Comparison of ENCODE assay signal across 20 mouse cellular contexts in the genomic region with DNA sequence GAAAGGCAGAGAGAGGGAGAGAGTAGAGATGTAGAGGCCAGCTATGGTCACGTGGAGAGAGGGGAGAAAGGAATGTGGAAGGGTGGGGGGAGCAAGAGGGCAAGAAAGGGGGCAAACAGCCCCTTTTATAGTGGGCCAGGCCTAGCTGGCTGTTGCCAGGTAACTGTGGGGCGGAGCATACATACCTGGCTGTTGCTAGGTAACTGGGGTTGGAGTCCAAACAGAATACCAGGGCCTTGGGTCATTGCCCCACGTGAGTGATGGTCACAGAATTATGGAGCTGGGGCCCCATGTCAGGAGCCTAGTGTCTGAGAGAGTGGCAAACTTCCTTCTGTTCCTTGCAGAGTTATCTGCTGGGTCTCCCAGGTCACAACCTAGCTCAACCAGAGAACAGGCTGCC.
A peak's percentile ranks its signal among the peaks of the same experiment; 100 is the strongest.
DNase-seq lines count a peak whose midpoint lies in the region; ATAC-seq and TF ChIP-seq lines count a peak whose summit lies in the region.
"Had no signal": no experiment of that assay in that cellular context is flagged by ENCODE, and none has a peak within 500 bp of the region (broad histone marks: within the 10 kb centered on the region; RNA-seq: fewer than 3 reads in every experiment).

No protein-coding gene starts in this region.

- DNase-seq in kidney, adult 2 months, result peak; percentile 11
- DNase-seq in kidney, adult 8-10 months, result no peak
- no peak for DNase-seq in midbrain, embryonic 10.5 days (ENCODE audit: low spot score)
- DNase-seq in midbrain, embryonic 11.5 days (ENCODE audit: low spot score, missing footprints), result no peak
- DNase-seq in kidney, postnatal 36 days, result peak; percentile 16 to 17
- peak; percentile 3 for DNase-seq in yolk sac, embryonic 10.5 days (ENCODE audit: low spot score)
- DNase-seq in MN1 (ENCODE audit: low spot score), result no peak
- no peak for DNase-seq in frontal cortex, postnatal 10 days (ENCODE audit: low spot score in 2 of 2)
- DNase-seq: heart, postnatal 14 days; liver, embryonic 13.5 days; lung, postnatal 10 days; right cerebral cortex, postnatal 25 days had no signal

- no peak for TF ChIP-seq CTCF in kidney, adult 2 months (conservative IDR thresholded peaks at IDR 0.05; ENCODE audit: insufficient read depth, insufficient read length, low read depth, low read length)

- H3K36me3 ChIP-seq in kidney, adult 2 months (ENCODE audit: control insufficient read depth, insufficient read depth, low read length), result no peaks in the 10 kb centered on the region
- no peaks in the 10 kb centered on the region for H3K36me3 ChIP-seq in midbrain, embryonic 10.5 days
- H3K36me3 ChIP-seq in midbrain, embryonic 11.5 days (ENCODE audit: control insufficient read depth, insufficient read depth, low read length), result no peaks in the 10 kb centered on the region
- H3K36me3 ChIP-seq: forebrain, embryonic 15.5 days; limb, embryonic 10.5 days; liver, embryonic 13.5 days; midbrain, embryonic 12.5 days; neural tube, embryonic 13.5 days had no signal

- H3K9me3 ChIP-seq in midbrain, embryonic 10.5 days (replicated peaks), result no peaks in the 10 kb centered on the region
- H3K9me3 ChIP-seq in midbrain, embryonic 11.5 days (ENCODE audit: control insufficient read depth, low read length), result no peaks in the 10 kb centered on the region
- H3K9me3 ChIP-seq: forebrain, embryonic 15.5 days; limb, embryonic 10.5 days; liver, embryonic 13.5 days; midbrain, embryonic 12.5 days; neural tube, embryonic 13.5 days had no signal

- H3K27ac ChIP-seq in kidney, adult 2 months (ENCODE audit: insufficient read depth, low read depth, low read length), result no peak overlapping the region
- H3K27ac ChIP-seq in midbrain, embryonic 10.5 days (replicated peaks), result 0 out of 2 replicates have a peak overlapping the region, but pooled peaks have one; percentile 65
- no peak overlapping the region for H3K27ac ChIP-seq in midbrain, embryonic 11.5 days (ENCODE audit: low read depth, low read length)
- H3K27ac ChIP-seq: forebrain, embryonic 15.5 days; hindbrain, embryonic 14.5 days; layer of hippocampus, adult 2 months; left cerebral cortex, adult 2 months; limb, embryonic 10.5 days; liver, embryonic 13.5 days; midbrain, embryonic 12.5 days; neural tube, embryonic 13.5 days had no signal

- WGBS in kidney, adult 2 months, result 56% methylated on average over 3 of the region's 3 CpGs
- WGBS in midbrain, embryonic 10.5 days, result 41% methylated on average over 3 of the region's 3 CpGs
- WGBS in midbrain, embryonic 11.5 days, result 32% methylated on average over 3 of the region's 3 CpGs

- no peak for ATAC-seq in midbrain, embryonic 11.5 days (ENCODE audit: low FRiP score)
- ATAC-seq: forebrain, embryonic 15.5 days had no signal

- H3K9ac ChIP-seq in midbrain, embryonic 11.5 days (ENCODE audit: low read length), result no peak overlapping the region
- H3K9ac ChIP-seq: forebrain, embryonic 15.5 days; hindbrain, embryonic 14.5 days; liver, embryonic 13.5 days; midbrain, embryonic 12.5 days; neural tube, embryonic 13.5 days had no signal

- H3K4me1 ChIP-seq in kidney, adult 2 months (ENCODE audit: control insufficient read depth, insufficient read depth, low read length), result no peaks in the 10 kb centered on the region
- peaks cover 10% of the 10 kb centered on the region for H3K4me1 ChIP-seq in midbrain, embryonic 10.5 days
- H3K4me1 ChIP-seq in midbrain, embryonic 11.5 days (ENCODE audit: control insufficient read depth, insufficient read depth, low read length), result no peaks in the 10 kb centered on the region
- H3K4me1 ChIP-seq: forebrain, embryonic 15.5 days; liver, embryonic 13.5 days; neural tube, embryonic 13.5 days had no signal

- no peaks in the 10 kb centered on the region for H3K27me3 ChIP-seq in kidney, adult 2 months (replicated peaks; ENCODE audit: control insufficient read depth, insufficient read depth, low read length)
- H3K27me3 ChIP-seq in midbrain, embryonic 10.5 days (ENCODE audit: low read depth, poor library complexity, severe bottlenecking), result no peaks in the 10 kb centered on the region
- no peaks in the 10 kb centered on the region for H3K27me3 ChIP-seq in midbrain, embryonic 11.5 days (ENCODE audit: control insufficient read depth, insufficient read depth, low read length)
- H3K27me3 ChIP-seq: forebrain, embryonic 15.5 days; liver, embryonic 13.5 days; midbrain, embryonic 12.5 days; neural tube, embryonic 13.5 days had no signal

- no peak overlapping the region for H3K4me2 ChIP-seq in midbrain, embryonic 11.5 days
- H3K4me2 ChIP-seq: forebrain, embryonic 15.5 days; heart, embryonic 11.5 days; hindbrain, embryonic 14.5 days; liver, embryonic 13.5 days; midbrain, embryonic 12.5 days; neural tube, embryonic 13.5 days had no signal

- no peak for TF ChIP-seq POLR2A in kidney, adult 2 months (IDR thresholded peaks at IDR 0.05; ENCODE audit: low read depth, low read length)

- no peak overlapping the region for H3K4me3 ChIP-seq in kidney, adult 2 months (ENCODE audit: insufficient read depth, low read depth, low read length)
- no peak overlapping the region for H3K4me3 ChIP-seq in midbrain, embryonic 10.5 days
- no peak overlapping the region for H3K4me3 ChIP-seq in midbrain, embryonic 11.5 days (ENCODE audit: low read depth, low read length)
- H3K4me3 ChIP-seq: forebrain, embryonic 15.5 days; layer of hippocampus, adult 2 months; left cerebral cortex, adult 2 months; limb, embryonic 10.5 days; liver, embryonic 13.5 days; midbrain, embryonic 12.5 days; neural tube, embryonic 13.5 days had no signal

Comparison
In these comparisons a context has a peak if more than half of its experiments do, and no peak if none do; other contexts are left out.
1. DNase-seq: peak in kidney, adult 2 months (single experiment), kidney, postnatal 36 days (2 of 2) and yolk sac, embryonic 10.5 days (single experiment); none in kidney, adult 8-10 months (0 of 2), midbrain, embryonic 10.5 days (single experiment), midbrain, embryonic 11.5 days (single experiment), MN1 (single experiment) and frontal cortex, postnatal 10 days (0 of 2).